Mouse (Mus musculus) megakaryocyte, embryonic 14.5 days (primary cell): Measurements from ENCODE around the gene Nmnat3.

Experiments
- FLI1 ChIP-seq: IDR thresholded peaks from 2 replicates; pipeline ENCODE4 v1.6.1; 2012; ENCODE audit warnings: low read length, inconsistent platforms, mixed read lengths
- GATA1 ChIP-seq: IDR thresholded peaks from 3 replicates; pipeline ENCODE4 v1.6.1; 2012; ENCODE audit warnings: mixed read lengths, low read length, inconsistent platforms, borderline replicate concordance

- TF ChIP-seq GATA1 (no peak), FLI1 (no peak)
These were observed 38.9 kb downstream of the Nmnat3 start for GRCm38 (mm10) chr9:98326088-98326487.
